8 mouse cellular contexts compared by ENCODE assay signal in genomic region chr10:81450140-81450539, GRCm38 (mm10). TPM values are rescaled to one million over a fixed set of nuclear protein-coding genes. Genes with fewer than 3 reads are reported as not detected.
DNase-seq lines count a peak whose midpoint lies in the region; ATAC-seq and TF ChIP-seq lines count a peak whose summit lies in the region.

No protein-coding gene starts in this region.

- peak; percentile 98 for TF ChIP-seq EP300 in heart, adult 2 months (IDR thresholded peaks at IDR 0.05; ENCODE audit: insufficient read depth, low read depth, low read length)

- peaks cover 17% of the 10 kb centered on the region for H3K27me3 ChIP-seq in heart, adult 2 months (ENCODE audit: control insufficient read depth, insufficient read depth, low read length)
- H3K27me3 ChIP-seq in stomach, embryonic 14.5 days (ENCODE audit: control insufficient read depth, insufficient read depth, low read length): peaks cover 30% of the 10 kb centered on the region

- H3K79me2 ChIP-seq in heart, adult 2 months (replicated peaks; ENCODE audit: control insufficient read depth, insufficient read depth, low read length): no peaks in the 10 kb centered on the region

- no peak for TF ChIP-seq CTCF in heart, adult 2 months (IDR thresholded peaks at IDR 0.05)

- H3K4me1 ChIP-seq in heart, adult 2 months (ENCODE audit: control insufficient read depth, insufficient read depth, low read length): no peaks in the 10 kb centered on the region
- H3K4me1 ChIP-seq in stomach, embryonic 14.5 days (ENCODE audit: control insufficient read depth, insufficient read depth, low read length): no peaks in the 10 kb centered on the region

- H3K36me3 ChIP-seq in heart, adult 2 months (ENCODE audit: control insufficient read depth, insufficient read depth, low read length): no peaks in the 10 kb centered on the region
- no peaks in the 10 kb centered on the region for H3K36me3 ChIP-seq in stomach, embryonic 14.5 days (ENCODE audit: control insufficient read depth, insufficient read depth, low read length)

- H3K4me2 ChIP-seq in stomach, embryonic 14.5 days (replicated peaks; ENCODE audit: low read depth, low read length): no peak overlapping the region

- H3K4me3 ChIP-seq in heart, adult 2 months: no peak overlapping the region
- H3K4me3 ChIP-seq in stomach, embryonic 14.5 days (ENCODE audit: low read depth, low read length): no peak overlapping the region

- intact Hi-C loops in heart, adult 2 months (cut with DNase I): loop anchor here (1.0 to 5.0 kb wide), 3 partner anchors 55 to 163 kb away; partner anchors contain the start of gene Gm48552

- H3K27ac ChIP-seq in heart, adult 2 months: no peak overlapping the region
- H3K27ac ChIP-seq in stomach, embryonic 14.5 days (ENCODE audit: low read length): no peak overlapping the region

- H3K9me3 ChIP-seq in stomach, embryonic 14.5 days (ENCODE audit: control insufficient read depth, low read depth, low read length): no peaks in the 10 kb centered on the region

- no peak for TF ChIP-seq POLR2A in heart, adult 2 months (IDR thresholded peaks at IDR 0.05; ENCODE audit: insufficient read depth, low read depth, low read length)

- no peak overlapping the region for H3K9ac ChIP-seq in heart, adult 2 months (ENCODE audit: low read depth, low read length)
- no peak overlapping the region for H3K9ac ChIP-seq in stomach, embryonic 14.5 days (replicated peaks; ENCODE audit: low read depth, low read length)

- under 1% methylated on average over 7 of the region's 7 CpGs for WGBS in heart, adult 2 months
- 3% methylated on average over 7 of the region's 7 CpGs for WGBS in stomach, embryonic 14.5 days

- ATAC-seq in stomach, embryonic 14.5 days (ENCODE audit: insufficient number of reproducible peaks, insufficient read depth, low FRiP score, low read depth): peak; percentile 43; the same call in 1 of the 2 replicates

- DNase-seq in 416B (ENCODE audit: low read depth) (peak; percentile 87), liver (peak; percentile 85)
- DNase-seq in adrenal gland, postnatal 10 days: peak; percentile 90
- peak; percentile 86 for DNase-seq in embryo, embryonic 9.5 days (ENCODE audit: extremely low spot score)
- peak; percentile 78 to 82 for DNase-seq in heart, adult 2 months
- peak; percentile 75 to 88 for DNase-seq in kidney, adult 8-10 months
- DNase-seq in naive thymus-derived CD4-positive, alpha-beta T cell, adult 2 months (ENCODE audit: low read depth): peak; percentile 92

RNA-seq across cellular contexts. Expression of gene Nfic, which starts 5.3 kb away (rescaled TPM):
- total RNA-seq in adrenal gland, postnatal 10 days (2021): 100 to 1,000 TPM in 1 of 2 experiments, 10 to 100 TPM in 1; 99.9 to 129 TPM
- total RNA-seq in heart, adult 2 months (2021): 100 to 1,000 TPM in 1 of 2 experiments, 10 to 100 TPM in 1; 94.2 to 104 TPM
- 59.9 and 80.1 TPM in 2 replicates for polyA plus RNA-seq in heart, adult 2 months (2012; rRNA removed)
- polyA plus RNA-seq in stomach, embryonic 14.5 days (2014; fragmentation: Nextera tagmentation; extraction: Ambion mirVana): 76.0 and 80.1 TPM in 2 replicates

RNA-seq across cellular contexts. Expression of gene Celf5, which starts 32.4 kb away (rescaled TPM):
- total RNA-seq in adrenal gland, postnatal 10 days (2021): 1 to 10 TPM in 1 of 2 experiments, under 1 TPM in 1; 0.84 to 2.2 TPM
- total RNA-seq in heart, adult 2 months (2021): under 1 TPM in 1 of 2 experiments, not detected in 1; 0.16 TPM
- polyA plus RNA-seq in heart, adult 2 months (2012; rRNA removed): 0.39 and 0.73 TPM in 2 replicates
- 1.7 and 2.2 TPM in 2 replicates for polyA plus RNA-seq in stomach, embryonic 14.5 days (2014; fragmentation: Nextera tagmentation; extraction: Ambion mirVana)

RNA-seq across cellular contexts. Expression of gene Ncln, which starts 46.1 kb away (rescaled TPM):
- 10 to 100 TPM; 90.9 to 93.8 TPM for total RNA-seq in adrenal gland, postnatal 10 days (2021)
- 10 to 100 TPM; 68.6 to 74.2 TPM for total RNA-seq in heart, adult 2 months (2021)
- polyA plus RNA-seq in heart, adult 2 months (2012; rRNA removed): 107 and 116 TPM in 2 replicates
- 79.1 and 79.3 TPM in 2 replicates for polyA plus RNA-seq in stomach, embryonic 14.5 days (2014; fragmentation: Nextera tagmentation; extraction: Ambion mirVana)

RNA-seq across cellular contexts. Expression of gene S1pr4, which starts 49.8 kb away (rescaled TPM):
- total RNA-seq in adrenal gland, postnatal 10 days (2021): 1 to 10 TPM; 2.9 TPM
- 1 to 10 TPM in 1 of 2 experiments, under 1 TPM in 1; 0.81 to 1.1 TPM for total RNA-seq in heart, adult 2 months (2021)
- polyA plus RNA-seq in heart, adult 2 months (2012; rRNA removed): 2.0 and 3.1 TPM in 2 replicates
- polyA plus RNA-seq in stomach, embryonic 14.5 days (2014; fragmentation: Nextera tagmentation; extraction: Ambion mirVana): 0.41 and 0.72 TPM in 2 replicates

RNA-seq across cellular contexts. Expression of gene Smim24, which starts 57.3 kb away (rescaled TPM):
- total RNA-seq in adrenal gland, postnatal 10 days (2021): 1 to 10 TPM; 1.2 to 1.6 TPM
- 1 to 10 TPM; 2.0 to 2.3 TPM for total RNA-seq in heart, adult 2 months (2021)
- 8.3 and 8.6 TPM in 2 replicates for polyA plus RNA-seq in heart, adult 2 months (2012; rRNA removed)
- polyA plus RNA-seq in stomach, embryonic 14.5 days (2014; fragmentation: Nextera tagmentation; extraction: Ambion mirVana): 17.7 and 21.5 TPM in 2 replicates
